Mouse (Mus musculus) urinary bladder, postnatal 4 days (tissue): Measurements from ENCODE around the gene Rassf7.
A peak's percentile ranks its signal among the peaks of the same experiment; 100 is the strongest.
"Not testable (repeated sequence)": the region's sequence is repeated elsewhere in the genome, so short reads cannot be mapped to it uniquely, and the experiment has no call there.

Experiments
- DNase-seq, 2 experiments: peaks; one replicate each; pipeline ENCODE4 v3.0.0; 2021 to 2022; ENCODE audit warnings: low spot score in 2 of 2

The Rassf7 gene

DNA sequence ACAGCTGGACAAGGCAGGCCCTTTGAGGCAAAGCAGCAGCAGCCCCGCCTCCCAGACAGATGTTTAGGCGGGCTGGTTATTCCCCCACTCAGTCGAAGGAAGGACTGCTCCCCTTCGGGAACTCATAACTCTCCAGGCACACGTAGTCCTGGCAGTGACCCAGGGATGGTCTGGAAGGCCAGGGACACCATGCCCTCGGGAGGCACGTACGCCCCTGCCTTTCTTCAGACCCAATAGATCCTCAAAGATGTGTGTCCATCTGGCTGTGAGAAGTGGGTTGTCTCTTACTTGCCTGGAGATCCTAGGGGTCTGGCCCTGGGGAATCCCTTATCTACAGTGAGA is 6.4 kb downstream of the Rassf7 start:
- no peak for DNase-seq

- DNase-seq: no peak
Observed at GRCm38 (mm10) chr7:141222696-141223215, 7.1 kb downstream of the Rassf7 start.

DNA sequence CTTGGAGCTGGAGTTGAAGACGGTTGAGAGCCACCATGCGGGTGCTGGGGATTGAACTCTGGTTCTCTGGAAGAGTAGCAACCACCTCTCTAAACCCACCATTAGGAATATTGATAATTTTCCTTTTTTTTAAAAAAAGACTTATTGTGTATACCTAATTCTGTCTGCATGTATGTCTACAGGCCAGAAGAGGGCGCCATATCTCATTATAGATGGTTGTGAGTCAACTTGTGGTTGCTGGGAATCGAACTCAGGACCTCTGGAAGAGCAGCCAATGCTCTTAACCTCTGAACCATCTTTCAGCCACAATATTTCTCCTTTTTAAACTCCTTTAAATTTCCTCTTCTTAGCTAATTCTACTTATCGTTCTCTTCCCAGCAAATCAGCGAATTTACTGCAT is 10.9 kb downstream of the Rassf7 start:
- DNase-seq: no peak

DNA sequence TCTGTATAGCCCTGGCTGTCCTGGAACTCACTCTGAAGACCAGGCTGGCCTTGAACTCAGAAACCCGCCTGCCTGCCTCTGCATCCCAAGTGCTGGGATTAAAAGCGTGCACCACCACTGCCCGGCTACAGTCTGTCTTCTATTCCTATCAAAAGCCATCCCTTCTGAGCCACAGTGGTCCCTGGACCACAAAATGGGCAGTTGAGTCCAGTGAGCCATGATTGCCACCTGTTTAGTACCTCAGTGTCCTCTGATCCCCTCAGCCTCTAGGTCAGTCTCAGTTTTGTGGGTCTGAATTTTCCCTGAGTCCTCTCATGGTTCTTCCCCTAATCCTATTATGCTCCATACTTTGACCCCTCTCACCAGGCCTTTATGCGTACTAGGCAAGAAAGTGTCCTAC is 12.1 kb downstream of the Rassf7 start:
- no peak for DNase-seq

DNA sequence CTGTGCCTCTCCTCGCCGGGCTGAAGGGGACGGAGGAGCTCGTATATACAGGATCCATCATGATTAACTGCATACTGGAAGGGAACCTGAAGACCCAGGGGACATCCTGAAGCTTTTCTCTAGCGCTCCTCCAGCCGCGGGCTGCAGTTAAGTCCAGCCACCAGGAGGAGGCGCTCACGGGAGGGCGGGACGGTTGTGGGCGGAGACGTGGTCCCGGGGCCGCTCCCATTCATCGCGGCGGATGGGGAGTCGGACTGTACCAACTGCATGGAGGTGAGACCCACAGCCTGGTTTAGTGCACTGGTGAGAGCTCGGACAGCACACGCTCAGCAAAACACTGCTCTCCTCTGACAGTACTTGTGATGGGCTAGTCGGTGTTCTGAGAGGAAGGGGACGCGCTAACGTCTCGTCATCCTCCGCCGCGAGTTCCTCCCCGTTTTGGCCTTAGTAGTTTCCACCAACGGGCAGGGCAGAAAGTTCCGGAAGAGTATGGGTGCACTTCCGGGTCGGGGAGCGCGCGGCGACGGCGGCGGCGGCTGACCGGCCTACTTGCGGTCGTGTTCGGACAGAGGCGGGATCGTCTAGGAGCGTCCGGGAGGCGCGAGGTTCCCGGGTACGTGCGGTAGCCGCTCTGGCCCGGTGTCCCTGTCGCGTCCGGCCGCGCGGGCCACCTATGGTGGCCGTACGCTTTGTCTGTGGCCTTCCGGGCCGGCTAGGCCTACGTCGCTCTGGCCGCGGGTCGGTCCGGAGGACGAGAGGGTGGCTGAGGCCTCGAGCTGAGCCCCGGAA is 12.8 kb downstream of the Rassf7 start, which contains the start of gene Phrf1:
TSS of gene Phrf1 (plus strand) at position 506 of the 789 bp plus-strand sequence.
- peak; percentile 88 to 95 for DNase-seq

DNA sequence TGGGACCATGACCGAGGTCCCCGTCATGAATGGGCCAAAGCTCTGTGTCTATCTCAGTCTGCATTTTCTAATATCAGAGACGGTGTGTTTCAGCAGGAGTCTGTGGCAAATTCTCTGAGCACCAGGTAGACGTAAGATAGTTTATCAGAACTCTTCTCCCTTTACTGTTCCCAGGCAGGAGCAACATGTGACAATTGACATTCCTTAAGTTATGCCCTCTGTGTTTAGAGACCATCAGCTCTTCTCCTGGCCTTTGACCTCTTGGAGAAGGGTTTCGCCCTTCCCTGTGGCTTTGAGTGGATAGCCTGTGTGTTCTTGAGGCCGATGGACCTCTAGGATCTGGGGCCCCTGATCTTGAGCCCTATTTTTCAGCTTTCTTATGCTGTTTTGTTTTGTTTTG is 14.0 kb downstream of the Rassf7 start:
- no peak for DNase-seq

- no peak for DNase-seq
Observed at GRCm38 (mm10) chr7:141230570-141230969, 14.9 kb downstream of the Rassf7 start.

GRCm38 (mm10) chr7:141231111-141231510 is 15.5 kb downstream of the Rassf7 start:
- no peak for DNase-seq

DNA sequence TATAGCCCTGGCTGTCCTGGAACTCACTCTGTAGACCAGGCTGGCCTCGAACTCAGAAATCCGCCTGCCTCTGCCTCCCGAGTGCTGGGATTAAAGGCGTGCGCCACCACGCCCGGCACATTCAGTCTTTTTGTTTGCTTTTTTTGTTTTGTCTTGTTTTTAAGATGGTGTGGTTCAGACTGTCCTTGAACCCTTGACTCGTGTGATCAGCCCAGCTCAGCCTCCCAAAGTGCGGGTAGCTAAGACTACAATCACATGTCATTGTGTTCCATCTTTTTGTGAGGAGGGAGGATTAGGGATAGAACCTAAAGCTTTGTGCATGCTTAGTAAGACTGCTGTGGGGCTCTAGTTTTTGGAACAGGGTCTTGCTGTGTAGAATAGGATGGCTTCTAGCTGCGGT is 15.9 kb downstream of the Rassf7 start:
- DNase-seq: no peak

DNA sequence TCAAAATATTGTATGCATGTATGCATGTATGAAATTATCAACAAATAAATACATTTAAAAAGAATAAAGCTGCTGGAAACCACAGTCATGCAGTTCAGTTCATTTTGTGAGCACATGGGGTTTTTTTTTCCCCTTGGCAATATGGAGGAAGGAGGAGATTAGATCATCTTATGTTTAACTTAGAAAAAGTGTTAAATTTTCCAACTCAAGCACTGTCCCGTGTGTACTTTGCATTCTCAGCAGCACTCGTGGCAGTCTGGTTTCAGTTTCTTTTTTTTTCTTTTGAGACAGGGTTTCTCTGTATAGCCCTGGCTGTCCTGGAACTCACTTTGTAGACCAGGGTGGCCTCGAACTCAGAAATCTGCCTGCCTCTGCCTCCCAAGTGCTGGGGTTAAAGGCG is 34.8 kb downstream of the Rassf7 start:
- DNase-seq: not testable (repeated sequence)

GRCm38 (mm10) chr7:141256159-141256558 is 40.5 kb downstream of the Rassf7 start:
- DNase-seq: no peak

DNA sequence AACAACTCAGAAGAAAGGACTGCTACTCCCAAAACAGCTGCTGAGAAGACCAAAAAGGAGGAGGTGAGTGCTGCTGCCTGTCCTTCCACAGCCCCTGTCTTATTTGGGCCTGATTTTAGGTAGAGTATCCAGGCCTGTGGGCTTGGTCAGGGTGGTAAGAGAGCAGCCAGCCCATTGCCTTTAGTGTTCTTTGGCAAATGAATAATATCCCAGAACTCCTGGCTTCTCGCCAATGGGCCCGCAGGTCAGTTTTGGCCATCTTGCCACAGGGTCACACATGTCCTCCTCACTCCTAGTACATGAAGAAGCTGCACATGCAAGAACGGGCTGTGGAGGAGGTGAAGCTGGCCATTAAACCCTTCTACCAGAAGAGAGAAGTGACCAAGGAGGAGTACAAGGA is 45.8 kb downstream of the Rassf7 start:
- DNase-seq: no peak

GRCm38 (mm10) chr7:141263640-141264039 is 48.0 kb downstream of the Rassf7 start:
- DNase-seq: no peak

GRCm38 (mm10) chr7:141264041-141264700 is 48.5 kb downstream of the Rassf7 start:
- DNase-seq: no peak

DNA sequence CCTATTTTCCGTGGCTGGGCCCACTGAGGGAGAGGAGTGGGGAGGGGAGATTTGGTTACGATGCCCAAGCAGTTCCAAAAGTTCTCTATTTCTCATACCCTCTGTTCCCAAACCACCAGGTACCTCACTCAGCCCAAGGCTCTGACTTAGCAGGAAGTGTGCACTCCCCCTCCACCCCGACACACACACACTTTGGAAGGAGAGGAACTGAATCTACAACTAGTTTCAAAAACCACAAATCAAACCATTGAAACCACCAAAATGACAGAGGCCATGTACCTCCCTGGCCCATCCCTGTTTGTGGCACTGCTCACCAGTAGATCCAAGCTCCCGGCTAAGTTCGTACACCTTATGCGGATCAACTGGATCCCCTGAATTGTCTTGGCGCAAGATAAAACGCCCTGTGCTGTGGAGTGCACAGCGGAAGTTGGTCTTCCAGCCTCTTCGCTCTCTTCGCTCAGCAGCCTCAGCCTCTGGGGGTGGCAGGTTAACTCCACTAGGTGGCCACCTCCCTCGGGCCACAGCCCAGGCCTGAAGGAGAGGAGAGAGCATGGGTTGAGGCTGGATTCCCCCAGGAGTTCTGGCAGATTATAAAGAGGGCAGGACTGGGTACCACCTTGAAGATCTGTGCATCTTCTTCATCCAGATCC is 49.2 kb downstream of the Rassf7 start:
- DNase-seq: peak in 1 of 2 experiments; percentile 24

DNA sequence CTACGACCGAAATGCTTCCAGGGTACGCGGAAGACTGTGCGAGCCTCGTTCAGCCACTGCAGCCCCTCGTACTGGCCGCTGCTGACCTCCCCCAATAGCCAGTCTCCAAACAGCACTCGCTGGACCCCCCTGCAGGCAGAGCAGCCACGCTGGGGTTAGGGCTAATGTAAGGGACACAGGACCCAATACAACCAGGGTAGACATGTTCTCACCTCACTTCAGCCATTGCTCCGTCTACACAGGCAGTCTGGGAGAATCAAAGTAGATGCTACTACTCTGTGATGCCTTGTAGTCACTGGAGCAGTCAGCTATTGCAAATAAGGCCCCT is 49.7 kb downstream of the Rassf7 start:
- no peak for DNase-seq

DNA sequence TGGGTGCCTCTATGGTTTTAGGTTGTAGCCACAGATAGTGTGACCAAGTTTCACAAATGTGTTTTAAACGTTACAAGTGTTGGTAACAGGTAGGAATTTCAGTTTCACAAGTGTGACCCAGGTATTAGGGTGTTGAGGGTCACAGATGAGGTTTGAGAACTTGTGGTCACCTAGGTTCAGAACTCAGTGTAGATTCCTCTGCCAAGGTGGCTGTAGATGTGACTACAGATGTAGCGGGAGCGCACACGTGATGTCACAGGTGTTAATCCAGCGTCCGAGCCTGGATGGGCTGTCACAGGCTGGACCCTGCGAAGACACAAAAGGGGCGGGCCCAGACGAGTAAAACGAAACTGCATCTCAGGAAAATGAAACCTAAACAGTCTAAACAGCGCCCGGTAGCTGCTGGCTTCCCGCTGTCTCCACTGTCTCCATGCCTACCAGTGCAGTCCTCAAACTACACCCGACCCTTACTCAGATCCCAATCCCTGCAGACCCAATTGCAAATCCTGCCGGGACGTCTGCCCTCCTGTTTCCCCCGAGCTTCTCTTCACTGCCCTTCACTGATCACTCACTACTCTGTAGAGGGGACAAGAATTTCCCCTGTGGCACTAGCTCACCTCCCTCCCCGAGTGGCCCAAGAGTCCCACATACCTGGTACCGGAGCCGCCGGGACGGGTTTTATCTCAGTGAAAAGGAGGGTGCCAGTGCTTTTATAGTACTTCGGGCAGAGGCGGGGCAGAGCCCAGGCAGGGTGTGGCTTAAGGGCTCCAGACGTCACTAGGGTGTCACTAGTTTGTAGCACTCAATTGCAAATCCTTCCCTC is 50.3 kb downstream of the Rassf7 start, which contains the start of gene Irf7:
TSS of gene Irf7 (minus strand) at position 743 of the 823 bp plus-strand sequence.
- DNase-seq: peak in 1 of 2 experiments; percentile 40
